Mouse (Mus musculus) forebrain, embryonic 12.5 days (tissue): ENCODE measurements around the gene Fam240b. TPM values are rescaled to one million over a fixed set of nuclear protein-coding genes. Genes with fewer than 3 reads are reported as not detected.

ENCODE experiments used
- ATAC-seq: fragments of 200-750 bp; cut with Nextera tagmentation; 2 replicates; pipeline ENCODE4 v1.8.0; 2017; ENCODE audit warnings: moderate TSS enrichment; ENCODE audit not compliant: low FRiP score
- H3K27ac ChIP-seq: fragments of 300-500 bp; sonication (generic); 2 replicates; pipeline ENCODE4 v1.5.1; 2016; ENCODE audit warnings: mild to moderate bottlenecking
- H3K27me3 ChIP-seq: fragments of 300-500 bp; sonication (generic); 2 replicates; pipeline ENCODE4 v1.6.1; 2016; ENCODE audit warnings: mild to moderate bottlenecking
- H3K36me3 ChIP-seq: fragments of 300-500 bp; sonication (generic); replicated peaks from 2 replicates; pipeline ENCODE4 v1.6.1; 2016; ENCODE audit warnings: mild to moderate bottlenecking
- H3K4me1 ChIP-seq: fragments of 300-500 bp; sonication (generic); 2 replicates; pipeline ENCODE4 v1.6.1; 2016
- H3K4me2 ChIP-seq: fragments of 300-500 bp; sonication (generic); 2 replicates; pipeline ENCODE4 v1.6.1; 2016; ENCODE audit warnings: mild to moderate bottlenecking, moderate library complexity
- H3K4me3 ChIP-seq: fragments of 300-500 bp; sonication (generic); replicated peaks from 2 replicates; pipeline ENCODE4 v1.5.1; 2016; ENCODE audit warnings: mild to moderate bottlenecking
- H3K9ac ChIP-seq: fragments of 300-500 bp; sonication (generic); 2 replicates; pipeline ENCODE4 v1.6.1; 2016; ENCODE audit warnings: mild to moderate bottlenecking
- H3K9me3 ChIP-seq: fragments of 300-500 bp; sonication (generic); 2 replicates; pipeline ENCODE4 v1.6.1; 2016
- WGBS: fragments of 180-500 bp; shearing (Covaris S2); methylation state at CpG from one replicate; pipeline ENCODE4 v1.1.7; 2016; 5-methylcytosine and 5-hydroxymethylcytosine counted together
- polyA plus RNA-seq: library from polyadenylated mRNA; unstranded; fragments of >200 nt; fragmentation: Nextera tagmentation; extraction: Ambion mirVana; gene quantifications from 2 replicates; pipeline ENCODE4 v1.2.1, GENCODE M21; 2016

Fam240b gene
- not detected in 2 replicates for polyA plus RNA-seq

- Histone ChIP-seq H3K4me2 (no peak within 1 kb of the TSS), H3K36me3 (no peaks in the 10 kb centered on the region), H3K9me3 (no peaks in the 10 kb centered on the region), H3K4me1 (no peaks in the 10 kb centered on the region), H3K4me3 (no peak within 1 kb of the TSS), H3K27me3 (no peaks in the 10 kb centered on the region), H3K9ac (no peak within 1 kb of the TSS), H3K27ac (no peak within 1 kb of the TSS)
- ATAC-seq = no peak
- WGBS = 85% methylated on average over 6 of the region's 6 CpGs
Observed at GRCm38 (mm10) chr13:64497692-64498091, at the start of gene Fam240b. Fam240b (minus strand) TSS chr13:64497792.

- H3K9me3 ChIP-seq = no peaks in the 10 kb centered on the region
- H3K4me3 ChIP-seq = no peak overlapping the region
- H3K36me3 ChIP-seq = no peaks in the 10 kb centered on the region
- WGBS = 78% methylated on average over 5 of the region's 5 CpGs
- no peak overlapping the region for H3K27ac ChIP-seq
- ATAC-seq = no peak
- H3K4me2 ChIP-seq = no peak overlapping the region
- H3K9ac ChIP-seq = no peak overlapping the region
- H3K27me3 ChIP-seq = no peaks in the 10 kb centered on the region
- peaks cover 4% of the 10 kb centered on the region; the same call in 1 of the 2 replicates for H3K4me1 ChIP-seq
Observed at GRCm38 (mm10) chr13:64530139-64530538, 32.5 kb upstream of the Fam240b start.

GRCm38 (mm10) chr13:64526515-64527285 is 29.1 kb upstream of the Fam240b start:
- Histone ChIP-seq H3K27ac (peak overlapping the region; percentile 61; the same call in 1 of the 2 replicates), H3K9ac (no peak overlapping the region), H3K27me3 (no peaks in the 10 kb centered on the region), H3K36me3 (no peaks in the 10 kb centered on the region), H3K9me3 (no peaks in the 10 kb centered on the region), H3K4me3 (no peak overlapping the region), H3K4me2 (no peak overlapping the region), H3K4me1 (peaks cover 4% of the 10 kb centered on the region; the same call in 1 of the 2 replicates)
- peak; percentile 36; the same call in 1 of the 2 replicates for ATAC-seq
- WGBS = 75% methylated on average over 15 of the region's 15 CpGs

GRCm38 (mm10) chr13:64514247-64514646 is 16.7 kb upstream of the Fam240b start:
- H3K27ac ChIP-seq = no peak overlapping the region
- H3K9me3 ChIP-seq = no peaks in the 10 kb centered on the region
- H3K4me3 ChIP-seq = no peak overlapping the region
- no peaks in the 10 kb centered on the region for H3K36me3 ChIP-seq
- no peak overlapping the region for H3K9ac ChIP-seq
- no peak for ATAC-seq
- H3K27me3 ChIP-seq = no peaks in the 10 kb centered on the region
- H3K4me1 ChIP-seq = no peaks in the 10 kb centered on the region
- H3K4me2 ChIP-seq = no peak overlapping the region
- WGBS = 85% methylated on average over 2 of the region's 2 CpGs

- Histone ChIP-seq H3K36me3 (no peaks in the 10 kb centered on the region), H3K4me2 (no peak overlapping the region), H3K27ac (no peak overlapping the region), H3K4me3 (no peak overlapping the region), H3K4me1 (no peaks in the 10 kb centered on the region), H3K27me3 (no peaks in the 10 kb centered on the region), H3K9ac (no peak overlapping the region), H3K9me3 (no peaks in the 10 kb centered on the region)
- no peak for ATAC-seq
Observed at GRCm38 (mm10) chr13:64511616-64512015, 14.0 kb upstream of the Fam240b start.

- ATAC-seq = no peak
- no peaks in the 10 kb centered on the region for H3K36me3 ChIP-seq
- no peak overlapping the region for H3K9ac ChIP-seq
- no peak overlapping the region for H3K4me3 ChIP-seq
- no peak overlapping the region for H3K27ac ChIP-seq
- no peak overlapping the region for H3K4me2 ChIP-seq
- H3K9me3 ChIP-seq = no peaks in the 10 kb centered on the region
- H3K27me3 ChIP-seq = no peaks in the 10 kb centered on the region
- no peaks in the 10 kb centered on the region for H3K4me1 ChIP-seq
Observed at GRCm38 (mm10) chr13:64507361-64507760, 9.8 kb upstream of the Fam240b start.

GRCm38 (mm10) chr13:64502833-64503232 is 5.2 kb upstream of the Fam240b start:
- Histone ChIP-seq H3K27me3 (no peaks in the 10 kb centered on the region), H3K4me1 (no peaks in the 10 kb centered on the region), H3K4me2 (no peak overlapping the region), H3K9ac (no peak overlapping the region), H3K36me3 (no peaks in the 10 kb centered on the region), H3K9me3 (no peaks in the 10 kb centered on the region), H3K27ac (no peak overlapping the region), H3K4me3 (no peak overlapping the region)
- ATAC-seq = no peak
- WGBS = 83% methylated on average over 3 of the region's 3 CpGs

- Histone ChIP-seq H3K9ac (no peak overlapping the region), H3K4me2 (no peak overlapping the region), H3K4me1 (no peaks in the 10 kb centered on the region), H3K27me3 (no peaks in the 10 kb centered on the region), H3K4me3 (no peak overlapping the region), H3K27ac (no peak overlapping the region), H3K9me3 (no peaks in the 10 kb centered on the region), H3K36me3 (no peaks in the 10 kb centered on the region)
- WGBS = 65% methylated on average over 5 of the region's 5 CpGs
- no peak for ATAC-seq
Observed at GRCm38 (mm10) chr13:64493586-64493985, 4.0 kb downstream of the Fam240b start.

GRCm38 (mm10) chr13:64489886-64490285 is 7.7 kb downstream of the Fam240b start:
- 86% methylated on average over 6 of the region's 6 CpGs for WGBS

GRCm38 (mm10) chr13:64479960-64480359 is 17.6 kb downstream of the Fam240b start:
- no peaks in the 10 kb centered on the region for H3K4me1 ChIP-seq
- H3K27ac ChIP-seq = no peak overlapping the region
- H3K36me3 ChIP-seq = no peaks in the 10 kb centered on the region
- no peak overlapping the region for H3K9ac ChIP-seq
- ATAC-seq = no peak
- no peak overlapping the region for H3K4me3 ChIP-seq
- H3K9me3 ChIP-seq = no peaks in the 10 kb centered on the region
- H3K4me2 ChIP-seq = no peak overlapping the region
- WGBS = 78% methylated on average over 3 of the region's 3 CpGs
- no peaks in the 10 kb centered on the region for H3K27me3 ChIP-seq

More at GRCm38 (mm10) chr13:64489886-64490285, 7.7 kb downstream of the Fam240b start:
- Histone ChIP-seq H3K4me2 (no peak overlapping the region), H3K9me3 (no peaks in the 10 kb centered on the region), H3K27ac (no peak overlapping the region), H3K27me3 (no peaks in the 10 kb centered on the region), H3K9ac (no peak overlapping the region), H3K4me1 (no peaks in the 10 kb centered on the region), H3K36me3 (no peaks in the 10 kb centered on the region), H3K4me3 (no peak overlapping the region)
- no peak for ATAC-seq

- H3K4me3 ChIP-seq = no peak overlapping the region
- WGBS = 76% methylated on average over 4 of the region's 4 CpGs
- H3K9me3 ChIP-seq = no peaks in the 10 kb centered on the region
- H3K9ac ChIP-seq = no peak overlapping the region
- ATAC-seq = no peak
- H3K27ac ChIP-seq = no peak overlapping the region
- H3K4me1 ChIP-seq = no peaks in the 10 kb centered on the region
- no peak overlapping the region for H3K4me2 ChIP-seq
- H3K27me3 ChIP-seq = no peaks in the 10 kb centered on the region
- H3K36me3 ChIP-seq = no peaks in the 10 kb centered on the region
Observed at GRCm38 (mm10) chr13:64477968-64478367, 19.6 kb downstream of the Fam240b start.

- no peak overlapping the region for H3K27ac ChIP-seq
- H3K4me2 ChIP-seq = no peak overlapping the region
- no peaks in the 10 kb centered on the region for H3K4me1 ChIP-seq
- no peaks in the 10 kb centered on the region for H3K27me3 ChIP-seq
- no peaks in the 10 kb centered on the region for H3K9me3 ChIP-seq
- no peaks in the 10 kb centered on the region for H3K36me3 ChIP-seq
- ATAC-seq = no peak
- WGBS = 74% methylated on average over 6 of the region's 6 CpGs
- no peak overlapping the region for H3K9ac ChIP-seq
- no peak overlapping the region for H3K4me3 ChIP-seq
Observed at GRCm38 (mm10) chr13:64467886-64468285, 29.7 kb downstream of the Fam240b start.

- Histone ChIP-seq H3K9me3 (no peaks in the 10 kb centered on the region), H3K4me3 (no peak overlapping the region), H3K4me2 (no peak overlapping the region), H3K27me3 (no peaks in the 10 kb centered on the region), H3K9ac (no peak overlapping the region), H3K4me1 (no peaks in the 10 kb centered on the region), H3K36me3 (no peaks in the 10 kb centered on the region), H3K27ac (no peak overlapping the region)
- 76% methylated on average over 9 of the region's 9 CpGs for WGBS
- ATAC-seq = no peak
Observed at GRCm38 (mm10) chr13:64465166-64465565, 32.4 kb downstream of the Fam240b start.
